Mouse (Mus musculus) heart, embryonic 12.5 days (tissue): ENCODE data around the gene Foxf1. TPM values are rescaled to one million over a fixed set of nuclear protein-coding genes. Genes with fewer than 3 reads are reported as not detected.

ENCODE experiments used
- ATAC-seq: fragments of 200-750 bp; cut with Nextera tagmentation; 2 replicates; pipeline ENCODE4 v1.8.0; 2017; ENCODE audit warnings: moderate TSS enrichment, moderate library complexity; ENCODE audit not compliant: insufficient number of reproducible peaks, low FRiP score
- H3K27ac ChIP-seq: fragments of 300-500 bp; sonication (generic); 2 replicates; pipeline ENCODE4 v1.5.1; 2016; ENCODE audit warnings: mild to moderate bottlenecking, moderate library complexity; ENCODE audit not compliant: poor library complexity, severe bottlenecking
- H3K27me3 ChIP-seq: fragments of 300-500 bp; sonication (generic); replicated peaks from 2 replicates; pipeline ENCODE4 v1.6.1; 2016; ENCODE audit warnings: mild to moderate bottlenecking, moderate library complexity
- H3K36me3 ChIP-seq: fragments of 300-500 bp; sonication (generic); 2 replicates; pipeline ENCODE4 v1.6.1; 2016; ENCODE audit warnings: mild to moderate bottlenecking, moderate library complexity
- H3K4me1 ChIP-seq: fragments of 300-500 bp; sonication (generic); replicated peaks from 2 replicates; pipeline ENCODE4 v1.6.1; 2016; ENCODE audit warnings: mild to moderate bottlenecking
- H3K4me2 ChIP-seq: fragments of 300-500 bp; sonication (generic); 2 replicates; pipeline ENCODE4 v1.6.1; 2016; ENCODE audit warnings: mild to moderate bottlenecking, moderate library complexity
- H3K4me3 ChIP-seq: fragments of 300-500 bp; sonication (generic); 2 replicates; pipeline ENCODE4 v1.5.1; 2016; ENCODE audit warnings: mild to moderate bottlenecking
- H3K9ac ChIP-seq: fragments of 300-500 bp; sonication (generic); 2 replicates; pipeline ENCODE4 v1.6.1; 2016; ENCODE audit warnings: mild to moderate bottlenecking, moderate library complexity
- H3K9me3 ChIP-seq: fragments of 300-500 bp; sonication (generic); replicated peaks from 2 replicates; pipeline ENCODE4 v1.6.1; 2016; ENCODE audit warnings: mild to moderate bottlenecking, moderate library complexity
- WGBS: fragments of 180-500 bp; shearing (Covaris S2); methylation state at CpG from one replicate; pipeline ENCODE4 v1.1.7; 2016; 5-methylcytosine and 5-hydroxymethylcytosine counted together
- polyA plus RNA-seq: library from polyadenylated mRNA; unstranded; fragments of >200 nt; fragmentation: Nextera tagmentation; extraction: Ambion mirVana; gene quantifications from 2 replicates; pipeline ENCODE4 v1.2.1, GENCODE M21; 2016

Foxf1 gene
- polyA plus RNA-seq, 1 experiment from 2014 or later: 0.68 TPM

- peaks cover 97% of the 10 kb centered on the region for H3K27me3 ChIP-seq
- no peak for ATAC-seq
- H3K9ac ChIP-seq: no peak overlapping the region
- H3K9me3 ChIP-seq: no peaks in the 10 kb centered on the region
- no peaks in the 10 kb centered on the region for H3K36me3 ChIP-seq
- 1% methylated on average over 46 of the region's 48 CpGs for WGBS
- H3K27ac ChIP-seq: no peak overlapping the region
- peak overlapping the region; percentile 50 for H3K4me2 ChIP-seq
- peaks cover 16% of the 10 kb centered on the region for H3K4me1 ChIP-seq
- peak overlapping the region; percentile 26 for H3K4me3 ChIP-seq
Measured at GRCm38 (mm10) chr8:121073174-121074107, 10.7 kb upstream of the Foxf1 start.

- Histone ChIP-seq H3K36me3 (no peaks in the 10 kb centered on the region), H3K4me3 (no peak overlapping the region), H3K27me3 (peaks cover 97% of the 10 kb centered on the region), H3K9me3 (no peaks in the 10 kb centered on the region), H3K4me2 (no peak overlapping the region), H3K27ac (no peak overlapping the region), H3K4me1 (peaks cover 16% of the 10 kb centered on the region), H3K9ac (no peak overlapping the region)
- WGBS: 1% methylated on average over 15 of the region's 15 CpGs
- ATAC-seq: no peak
Measured at GRCm38 (mm10) chr8:121074108-121074847, 9.9 kb upstream of the Foxf1 start.

- H3K4me2 ChIP-seq: no peak overlapping the region
- H3K9me3 ChIP-seq: no peaks in the 10 kb centered on the region
- ATAC-seq: no peak
- peaks cover 16% of the 10 kb centered on the region for H3K4me1 ChIP-seq
- peaks cover 97% of the 10 kb centered on the region for H3K27me3 ChIP-seq
- H3K27ac ChIP-seq: no peak overlapping the region
- WGBS: 0% methylated on average over 10 of the region's 10 CpGs
- H3K36me3 ChIP-seq: no peaks in the 10 kb centered on the region
- H3K4me3 ChIP-seq: no peak overlapping the region
- H3K9ac ChIP-seq: no peak overlapping the region
Measured at GRCm38 (mm10) chr8:121074848-121075145, 9.4 kb upstream of the Foxf1 start.

GRCm38 (mm10) chr8:121075936-121076335 lies 8.2 kb upstream of the Foxf1 start:
- WGBS: 5% methylated on average over 13 of the region's 13 CpGs
- no peak overlapping the region for H3K4me2 ChIP-seq
- H3K36me3 ChIP-seq: no peaks in the 10 kb centered on the region
- peaks cover 19% of the 10 kb centered on the region for H3K4me1 ChIP-seq
- no peak overlapping the region for H3K4me3 ChIP-seq
- no peak for ATAC-seq
- no peaks in the 10 kb centered on the region for H3K9me3 ChIP-seq
- H3K27ac ChIP-seq: no peak overlapping the region
- no peak overlapping the region for H3K9ac ChIP-seq
- H3K27me3 ChIP-seq: peaks cover 97% of the 10 kb centered on the region

GRCm38 (mm10) chr8:121076555-121076954 lies 7.6 kb upstream of the Foxf1 start:
- H3K9me3 ChIP-seq: no peaks in the 10 kb centered on the region
- ATAC-seq: no peak
- no peak overlapping the region for H3K9ac ChIP-seq
- H3K27ac ChIP-seq: no peak overlapping the region
- H3K4me1 ChIP-seq: peaks cover 14% of the 10 kb centered on the region
- H3K36me3 ChIP-seq: no peaks in the 10 kb centered on the region
- H3K27me3 ChIP-seq: peaks cover 97% of the 10 kb centered on the region
- no peak overlapping the region for H3K4me2 ChIP-seq
- WGBS: 12% methylated on average over 7 of the region's 7 CpGs
- no peak overlapping the region for H3K4me3 ChIP-seq

GRCm38 (mm10) chr8:121078721-121079120 lies 5.5 kb upstream of the Foxf1 start:
- peaks cover 98% of the 10 kb centered on the region for H3K27me3 ChIP-seq

GRCm38 (mm10) chr8:121079201-121079600 lies 5.0 kb upstream of the Foxf1 start:
- peaks cover 15% of the 10 kb centered on the region for H3K4me1 ChIP-seq
- no peaks in the 10 kb centered on the region for H3K36me3 ChIP-seq
- no peak overlapping the region for H3K4me3 ChIP-seq
- no peak overlapping the region for H3K9ac ChIP-seq
- ATAC-seq: no peak
- peaks cover 98% of the 10 kb centered on the region for H3K27me3 ChIP-seq
- WGBS: under 1% methylated on average over 7 of the region's 7 CpGs
- H3K27ac ChIP-seq: no peak overlapping the region
- no peaks in the 10 kb centered on the region for H3K9me3 ChIP-seq
- no peak overlapping the region for H3K4me2 ChIP-seq

More at GRCm38 (mm10) chr8:121078721-121079120, 5.5 kb upstream of the Foxf1 start:
- ATAC-seq: no peak
- WGBS: 7% methylated on average over 14 of the region's 14 CpGs
- Histone ChIP-seq H3K9ac (no peak overlapping the region), H3K4me3 (no peak overlapping the region), H3K4me1 (peaks cover 12% of the 10 kb centered on the region), H3K9me3 (no peaks in the 10 kb centered on the region), H3K27ac (no peak overlapping the region), H3K4me2 (no peak overlapping the region), H3K36me3 (no peaks in the 10 kb centered on the region)

GRCm38 (mm10) chr8:121079944-121080343 lies 4.2 kb upstream of the Foxf1 start:
- Histone ChIP-seq H3K9ac (no peak overlapping the region), H3K4me3 (no peak overlapping the region), H3K27ac (no peak overlapping the region), H3K36me3 (no peaks in the 10 kb centered on the region), H3K4me2 (no peak overlapping the region), H3K9me3 (no peaks in the 10 kb centered on the region), H3K4me1 (peaks cover 23% of the 10 kb centered on the region), H3K27me3 (peaks cover 98% of the 10 kb centered on the region)
- WGBS: 4% methylated on average over 12 of the region's 12 CpGs
- no peak for ATAC-seq

- Histone ChIP-seq H3K27ac (no peak overlapping the region), H3K4me1 (peaks cover 25% of the 10 kb centered on the region), H3K4me2 (no peak overlapping the region; the same call in 1 of the 2 replicates), H3K36me3 (no peaks in the 10 kb centered on the region), H3K4me3 (peak overlapping the region; percentile 4; the same call in 1 of the 2 replicates), H3K27me3 (peaks cover 98% of the 10 kb centered on the region), H3K9ac (no peak overlapping the region), H3K9me3 (no peaks in the 10 kb centered on the region)
- ATAC-seq: no peak
- WGBS: under 1% methylated on average over 49 of the region's 49 CpGs
Measured at GRCm38 (mm10) chr8:121080361-121081090, 3.7 kb upstream of the Foxf1 start.

GRCm38 (mm10) chr8:121081398-121081797 lies 2.8 kb upstream of the Foxf1 start:
- Histone ChIP-seq H3K4me1 (peaks cover 25% of the 10 kb centered on the region), H3K36me3 (no peaks in the 10 kb centered on the region), H3K27ac (no peak overlapping the region), H3K4me2 (no peak overlapping the region), H3K4me3 (no peak overlapping the region), H3K9ac (no peak overlapping the region), H3K9me3 (no peaks in the 10 kb centered on the region), H3K27me3 (peaks cover 98% of the 10 kb centered on the region)
- no peak for ATAC-seq
- WGBS: 3% methylated on average over 7 of the region's 7 CpGs
